Mouse (Mus musculus): ENCODE results near the gene Gapdhs.
"Not testable (repeated sequence)": the region's sequence is repeated elsewhere in the genome, so short reads cannot be mapped to it uniquely, and the experiment has no call there.

GRCm38 (mm10) chr7:30730064-30730722 lies 13.3 kb downstream of the Gapdhs start:
- TF ChIP-seq CTCF (IDR thresholded peaks at IDR 0.05; ENCODE audit: low read depth); EP300 (optimal IDR thresholded peaks at IDR 0.05): not testable (repeated sequence)

All from stomach, postnatal 0 days (tissue).